Mouse (Mus musculus) gastrocnemius, adult 2 months (tissue): ENCODE measurements at regions not wholly inside any gene's neighbourhood (a gene's known extent, or its start where the extent isn't known, plus 50 kb on each side); places are given as distances from the start of the nearest gene placed in this dataset.
"Not testable (repeated sequence)": the region's sequence is repeated elsewhere in the genome, so short reads cannot be mapped to it uniquely, and the experiment has no call there.

Experiments used
- DNase-seq: peaks from one replicate; pipeline ENCODE4 v3.0.0; 2022
- H3K27ac ChIP-seq: fragments of 200-600 bp; 2 replicates; pipeline ENCODE4 v1.8.1; 2022; ENCODE audit warnings: mild to moderate bottlenecking
- H3K4me3 ChIP-seq: fragments of 200-600 bp; 2 replicates; pipeline ENCODE4 v1.8.1; 2022; ENCODE audit warnings: mild to moderate bottlenecking, moderate library complexity
- CTCF ChIP-seq: fragments of 200-600 bp; IDR thresholded peaks from 2 replicates; pipeline ENCODE4 v1.8.1; 2022; ENCODE audit warnings: antibody characterized with exemption, mild to moderate bottlenecking, moderate library complexity
- intact Hi-C: fragments of 180-260 bp; cut with DNase I; formaldehyde crosslinking; loops from one replicate; pipeline ENCODE4 v1.15.1; 2025

DNA sequence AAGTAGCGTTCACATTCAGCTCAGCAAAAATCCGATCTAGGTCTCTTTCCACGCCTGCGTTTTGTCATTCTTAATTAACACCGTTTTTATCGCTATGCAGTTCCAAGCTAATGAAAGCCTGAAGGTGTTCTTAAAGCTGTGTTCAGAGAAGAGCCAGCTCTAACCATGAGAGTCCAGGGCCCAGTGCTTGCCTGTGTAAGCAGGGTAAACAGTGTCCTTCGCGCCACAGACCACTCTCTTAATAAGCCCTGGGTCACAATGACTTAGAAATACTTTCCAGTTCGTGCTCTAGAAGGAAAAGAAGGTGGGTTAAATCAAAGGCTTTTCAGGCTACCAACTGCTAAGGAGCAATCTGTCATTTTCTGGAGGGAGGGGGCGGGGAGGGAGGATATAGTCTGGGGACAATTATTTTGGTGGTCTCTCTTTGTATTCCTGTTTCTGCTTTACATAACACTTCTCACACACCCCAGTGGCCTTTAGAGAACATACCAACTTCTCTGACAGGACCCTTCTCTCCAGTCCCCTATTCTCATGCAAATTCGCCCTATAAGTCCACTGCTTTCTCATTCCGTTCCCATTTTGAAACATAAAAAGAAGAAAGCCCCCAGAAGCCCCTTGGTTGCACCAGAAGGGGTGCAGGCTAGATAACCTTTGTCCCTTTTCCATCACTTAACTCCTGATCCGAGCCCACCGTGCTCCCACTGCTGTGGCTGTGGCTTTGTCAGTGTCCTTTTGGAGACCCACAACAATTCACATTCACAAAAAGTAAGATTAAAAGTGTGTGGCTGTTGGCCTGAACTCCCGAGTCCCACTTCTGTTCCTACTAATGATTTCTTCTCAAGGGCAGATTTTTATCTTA, 63.6 kb downstream of the H2al2a start:
- H3K27ac ChIP-seq = no peak overlapping the region
- H3K4me3 ChIP-seq = no peak overlapping the region
- intact Hi-C loops = no loop called here
- no peak for TF ChIP-seq CTCF
- no peak for DNase-seq

GRCm38 (mm10) chr2:17932426-17932931, 64.3 kb downstream of the H2al2a start:
- TF ChIP-seq CTCF = no peak
- intact Hi-C loops = no loop called here
- no peak for DNase-seq
- Histone ChIP-seq H3K27ac (no peak overlapping the region), H3K4me3 (no peak overlapping the region)

DNA sequence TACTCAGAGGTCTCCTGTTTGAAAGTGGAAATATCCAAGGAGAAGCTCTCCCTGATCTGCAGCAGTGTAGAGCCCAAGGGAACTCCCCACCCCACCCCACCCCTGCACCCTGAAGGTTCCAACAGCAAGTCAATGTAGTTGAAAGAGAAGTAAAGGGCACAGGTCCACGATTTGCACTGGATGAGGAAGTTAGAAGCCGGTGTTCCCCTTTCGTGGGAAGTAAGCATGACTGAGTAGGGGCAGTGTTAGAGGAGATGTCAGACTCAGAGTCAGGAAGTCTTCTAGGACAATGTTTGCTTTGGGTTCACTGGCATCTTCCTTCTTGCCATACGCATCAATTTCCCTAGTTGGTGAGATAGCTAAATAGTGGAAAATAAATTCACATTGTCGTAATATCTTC, 64.9 kb downstream of the H2al2a start:
- Histone ChIP-seq H3K4me3 (no peak overlapping the region), H3K27ac (no peak overlapping the region)
- no peak for DNase-seq
- intact Hi-C loops = no loop called here
- TF ChIP-seq CTCF = no peak

- DNase-seq = no peak
- H3K4me3 ChIP-seq = no peak overlapping the region
- intact Hi-C loops = no loop called here
- H3K27ac ChIP-seq = no peak overlapping the region
- TF ChIP-seq CTCF = no peak
These were observed 77.7 kb downstream of the H2al2a start for GRCm38 (mm10) chr2:17918861-17919648.

GRCm38 (mm10) chr2:17917238-17917946, 79.4 kb downstream of the H2al2a start:
- intact Hi-C loops = no loop called here
- no peak for DNase-seq
- no peak for TF ChIP-seq CTCF
- Histone ChIP-seq H3K27ac (no peak overlapping the region), H3K4me3 (no peak overlapping the region)

GRCm38 (mm10) chr2:17902616-17903015, 94.1 kb downstream of the H2al2a start:
- H3K27ac ChIP-seq = no peak overlapping the region
- no peak for TF ChIP-seq CTCF
- no peak overlapping the region for H3K4me3 ChIP-seq
- no peak for DNase-seq
- intact Hi-C loops = no loop called here

DNA sequence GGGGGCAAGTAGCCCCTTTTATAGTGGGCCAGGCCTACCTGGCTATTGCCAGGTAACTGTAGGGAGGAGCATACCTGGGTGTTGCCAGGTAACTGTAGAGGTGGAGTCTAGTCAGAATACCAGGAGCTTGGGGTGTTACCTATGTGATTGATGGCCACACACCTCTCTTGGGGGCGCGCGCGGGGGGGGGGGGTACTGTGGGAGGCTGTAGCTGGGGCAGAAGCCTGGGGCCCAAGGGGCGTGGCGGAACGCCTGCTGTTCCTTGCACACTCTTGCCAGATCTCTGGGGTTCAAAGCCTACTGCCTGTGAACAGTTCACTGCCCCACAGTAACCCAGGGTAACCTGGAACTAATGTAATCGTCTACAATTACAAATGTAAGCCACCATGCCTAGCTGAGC, 96.6 kb downstream of the H2al2a start:
- intact Hi-C loops = no loop called here
- H3K27ac ChIP-seq = no peak overlapping the region
- H3K4me3 ChIP-seq = no peak overlapping the region
- no peak for TF ChIP-seq CTCF
- no peak for DNase-seq

DNA sequence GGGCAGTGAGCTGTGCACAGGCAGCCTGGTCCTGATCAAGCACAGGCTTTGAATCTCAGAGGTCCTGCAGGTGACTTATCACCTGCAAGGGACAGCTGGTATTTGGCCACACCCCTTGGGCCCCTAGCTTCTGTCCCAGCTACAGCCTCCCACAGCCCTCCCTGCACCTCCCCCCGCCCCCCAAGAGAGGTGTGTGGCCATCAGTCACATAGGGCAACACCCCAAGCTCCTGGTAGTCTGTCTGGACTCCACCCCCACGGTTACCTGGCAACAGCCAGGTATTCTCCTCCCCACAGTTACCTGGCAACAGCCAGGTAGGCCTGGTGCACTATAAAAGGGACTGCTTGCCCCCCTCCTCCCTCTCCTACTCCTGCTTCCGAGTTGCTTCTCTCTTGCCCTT, 98.0 kb downstream of the H2al2a start:
- intact Hi-C loops = no loop called here
- no peak overlapping the region for H3K27ac ChIP-seq
- no peak overlapping the region for H3K4me3 ChIP-seq
- no peak for DNase-seq
- no peak for TF ChIP-seq CTCF

GRCm38 (mm10) chr2:17896036-17896435, 100.7 kb downstream of the H2al2a start:
- no peak for TF ChIP-seq CTCF
- Histone ChIP-seq H3K27ac (no peak overlapping the region), H3K4me3 (no peak overlapping the region)
- intact Hi-C loops = no loop called here
- no peak for DNase-seq

- intact Hi-C loops, H3K27ac ChIP-seq, DNase-seq, H3K4me3 ChIP-seq: not testable (repeated sequence)
These were observed 104.1 kb downstream of the H2al2a start for GRCm38 (mm10) chr2:17892661-17893060.

- no peak for TF ChIP-seq CTCF
- no peak for DNase-seq
- intact Hi-C loops = no loop called here
- no peak overlapping the region for H3K4me3 ChIP-seq
- H3K27ac ChIP-seq = no peak overlapping the region
These were observed 109.1 kb downstream of the H2al2a start for GRCm38 (mm10) chr2:17887699-17888098.

DNA sequence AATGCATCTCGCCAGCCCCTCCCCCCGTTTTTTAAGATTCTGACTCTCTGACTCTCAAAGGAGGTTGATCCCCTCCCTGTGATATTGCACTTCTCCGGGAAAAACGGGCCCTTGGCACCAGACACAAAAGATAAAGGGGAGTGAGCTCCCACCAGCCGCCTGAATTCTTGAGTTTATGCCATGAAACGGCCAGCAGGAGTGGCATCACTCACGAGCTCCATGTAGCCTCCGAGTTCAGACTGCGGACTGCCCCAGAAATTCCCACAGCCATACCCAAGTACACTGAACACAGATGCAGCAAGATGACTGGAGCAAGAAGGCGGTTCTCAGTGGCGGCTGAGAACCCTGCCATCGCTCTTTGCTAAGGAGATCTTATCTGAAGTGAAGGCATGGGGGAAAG, 114.4 kb downstream of the H2al2a start:
- DNase-seq = no peak
- no peak for TF ChIP-seq CTCF
- intact Hi-C loops = no loop called here
- Histone ChIP-seq H3K27ac (no peak overlapping the region), H3K4me3 (no peak overlapping the region)
